Mouse (Mus musculus): ENCODE measurements around the gene Gsta4.
"Not testable (repeated sequence)": the region's sequence is repeated elsewhere in the genome, so short reads cannot be mapped to it uniquely, and the experiment has no call there.

The Gsta4 gene

DNA sequence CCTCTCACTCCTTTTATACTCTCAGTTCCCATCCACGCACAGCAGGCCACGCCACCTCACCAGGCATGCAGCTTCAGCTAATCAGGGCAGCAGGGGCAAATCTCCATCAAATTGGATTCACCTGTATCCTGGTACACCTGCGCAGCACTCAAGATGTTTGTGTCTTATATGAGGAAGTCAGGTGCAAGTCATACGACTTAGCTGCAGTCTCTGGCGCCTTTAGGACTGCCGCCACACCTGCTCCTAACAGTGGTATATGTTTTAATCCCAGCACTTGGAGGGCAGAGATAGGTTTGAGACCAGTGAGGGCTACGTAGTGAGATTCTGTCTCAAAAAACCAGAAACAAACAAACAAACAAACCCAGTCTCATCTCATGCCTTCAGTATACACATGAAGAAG lies at the start of gene Gsta4:
Gene Gsta4, plus strand, starts transcription at position 301 of the 400 bp plus-strand sequence.
- not testable (repeated sequence) for DNase-seq (ENCODE audit: low spot score)

DNA sequence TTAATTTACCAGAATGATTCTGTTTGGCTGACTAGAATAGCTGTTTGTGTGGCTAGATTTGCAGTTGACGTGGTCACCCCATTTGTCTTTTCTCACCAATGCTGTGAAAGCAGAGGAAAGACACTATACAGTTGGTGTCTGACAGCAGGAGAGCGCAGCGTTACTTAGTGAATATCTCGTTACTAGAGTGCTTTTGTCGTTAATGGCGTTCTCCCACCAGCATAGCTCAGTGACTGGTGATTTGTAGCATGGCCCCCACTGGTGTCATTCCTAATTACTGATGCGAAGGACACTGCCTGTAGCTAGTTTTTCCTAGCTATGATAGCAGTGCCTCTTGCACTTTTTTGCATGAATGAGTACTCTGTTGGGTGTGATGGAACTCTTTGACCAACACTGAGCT lies 46.9 kb upstream of the Gsta4 start:
- no peak for DNase-seq (ENCODE audit: low spot score)

DNA sequence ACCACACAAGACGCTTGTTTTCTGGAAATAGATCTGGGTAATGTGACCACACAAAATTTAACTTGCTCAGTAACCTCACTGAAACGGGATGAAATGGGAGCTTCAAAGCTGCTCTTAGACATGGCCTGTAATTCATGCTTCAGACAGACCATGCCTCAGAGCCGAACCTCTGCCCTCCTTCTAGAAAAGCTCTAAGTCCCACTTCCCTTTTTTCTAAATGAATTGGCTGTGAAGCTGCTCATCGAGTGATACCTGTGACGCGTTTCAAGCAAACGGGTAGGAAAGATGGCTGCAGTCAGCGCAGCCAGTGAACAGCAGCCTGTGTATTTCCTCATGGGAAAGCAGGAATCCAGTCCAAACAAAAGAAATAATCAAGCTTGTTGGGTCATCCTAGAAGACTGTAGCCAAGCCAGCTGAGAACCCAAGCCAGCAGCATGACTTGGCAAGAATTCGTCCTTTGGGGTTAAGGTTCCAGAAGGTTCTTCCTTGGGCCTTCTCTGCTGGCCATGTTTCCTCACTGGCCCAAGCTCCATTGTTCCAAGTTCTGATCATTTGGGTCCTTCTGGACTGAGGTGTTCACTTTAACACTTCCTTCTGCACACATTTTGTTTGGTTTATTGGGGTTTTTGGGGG lies 44.4 kb upstream of the Gsta4 start:
- no peak for DNase-seq (ENCODE audit: low spot score)

DNA sequence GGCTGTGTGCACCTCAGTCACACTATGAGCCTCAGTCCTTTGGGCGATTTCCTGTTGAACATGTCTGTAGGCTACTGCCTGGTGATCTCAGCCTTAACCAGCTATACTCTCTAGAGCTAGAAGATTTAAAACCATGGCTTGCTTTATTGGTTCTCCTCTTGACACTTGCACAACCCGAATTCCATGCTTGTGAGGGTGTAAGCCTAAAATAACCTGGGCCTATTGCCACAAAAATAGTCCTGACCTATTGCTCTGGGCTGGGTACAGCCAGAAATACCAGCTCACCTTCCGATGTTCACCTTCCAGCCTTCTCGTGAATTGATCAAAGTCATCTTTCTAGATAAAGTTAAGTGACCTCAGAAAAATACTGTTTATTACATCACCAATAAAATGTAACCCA lies 43.1 kb upstream of the Gsta4 start:
- DNase-seq (ENCODE audit: low spot score), result no peak

DNA sequence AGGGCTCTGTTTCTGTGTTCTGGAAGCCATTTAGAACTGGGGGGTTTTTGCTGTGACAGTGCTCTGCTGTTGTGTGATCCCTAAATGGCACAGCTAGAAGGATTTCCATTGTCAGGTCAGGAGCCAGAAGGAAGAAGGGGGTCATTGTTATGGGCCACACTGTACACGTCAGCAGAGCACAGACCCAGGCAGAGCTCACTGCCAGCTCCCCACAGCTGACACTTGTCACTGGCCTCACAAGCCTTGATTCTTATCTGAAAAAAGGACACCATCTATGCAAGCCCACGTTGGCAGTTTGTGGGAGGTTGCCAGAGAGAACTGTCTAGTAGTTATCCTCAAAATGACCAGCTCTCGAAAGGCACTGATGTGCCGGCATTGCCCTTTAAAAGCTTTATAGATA lies 36.5 kb upstream of the Gsta4 start:
- no peak for DNase-seq (ENCODE audit: low spot score)

DNA sequence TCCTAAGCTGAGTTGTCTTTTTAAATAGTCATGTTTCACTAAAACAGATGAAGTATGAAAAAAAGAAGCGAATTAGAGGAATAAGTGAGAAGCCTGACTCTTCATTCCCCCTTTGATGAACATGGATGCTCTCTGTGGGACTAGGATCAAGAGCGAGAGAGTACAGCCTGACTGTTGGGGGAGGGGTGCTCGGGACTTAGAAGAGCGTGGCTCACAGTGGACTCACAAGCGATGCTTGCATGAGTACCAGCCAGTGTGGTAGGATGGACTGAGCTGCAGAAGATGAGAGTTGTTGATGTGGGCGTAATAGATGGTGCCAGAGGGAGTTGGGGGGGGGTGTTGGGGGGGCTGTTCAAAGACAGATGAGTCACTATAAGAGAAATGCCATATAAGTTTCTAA lies 35.9 kb upstream of the Gsta4 start:
- no peak for DNase-seq (ENCODE audit: low spot score)

DNA sequence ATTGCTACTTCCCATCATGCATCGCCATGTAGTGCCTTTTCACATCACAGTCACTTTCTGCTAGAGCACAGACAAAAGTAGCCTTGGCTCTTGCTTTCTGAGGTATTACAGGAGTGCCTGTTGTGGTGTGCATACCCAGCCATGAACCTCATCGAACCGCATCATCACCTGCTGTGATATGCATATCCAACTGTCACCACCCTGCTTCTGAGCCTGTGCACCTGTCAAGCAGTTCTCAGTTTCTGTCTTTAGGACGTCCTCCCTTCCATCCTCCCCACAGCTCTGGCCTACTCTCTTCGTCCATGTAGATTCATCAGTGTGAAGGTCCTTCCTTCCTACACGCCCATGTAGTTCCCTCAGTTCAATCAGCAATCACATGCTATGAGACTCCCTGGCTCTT lies 34.4 kb upstream of the Gsta4 start:
- no peak for DNase-seq (ENCODE audit: low spot score)

DNA sequence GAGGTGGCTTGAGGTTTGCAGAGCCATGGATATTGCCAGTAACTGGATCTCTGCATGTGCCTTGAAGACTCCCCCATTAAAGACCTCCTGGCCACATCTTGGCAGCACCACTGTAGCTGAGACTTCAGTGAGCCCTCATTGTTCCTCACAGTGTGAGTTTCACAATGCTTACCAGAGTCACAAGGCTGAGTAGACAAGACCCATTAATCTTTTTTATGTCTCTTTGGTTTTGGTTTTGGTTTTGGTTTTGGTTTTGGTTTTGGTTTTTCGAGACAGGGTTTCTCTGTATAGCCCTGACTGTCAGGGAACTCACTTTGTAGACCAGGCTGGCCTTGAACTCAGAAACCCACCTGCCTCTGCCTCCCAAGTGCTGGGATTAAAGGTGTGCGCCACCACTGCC lies 32.8 kb upstream of the Gsta4 start:
- not testable (repeated sequence) for DNase-seq (ENCODE audit: low spot score)

DNA sequence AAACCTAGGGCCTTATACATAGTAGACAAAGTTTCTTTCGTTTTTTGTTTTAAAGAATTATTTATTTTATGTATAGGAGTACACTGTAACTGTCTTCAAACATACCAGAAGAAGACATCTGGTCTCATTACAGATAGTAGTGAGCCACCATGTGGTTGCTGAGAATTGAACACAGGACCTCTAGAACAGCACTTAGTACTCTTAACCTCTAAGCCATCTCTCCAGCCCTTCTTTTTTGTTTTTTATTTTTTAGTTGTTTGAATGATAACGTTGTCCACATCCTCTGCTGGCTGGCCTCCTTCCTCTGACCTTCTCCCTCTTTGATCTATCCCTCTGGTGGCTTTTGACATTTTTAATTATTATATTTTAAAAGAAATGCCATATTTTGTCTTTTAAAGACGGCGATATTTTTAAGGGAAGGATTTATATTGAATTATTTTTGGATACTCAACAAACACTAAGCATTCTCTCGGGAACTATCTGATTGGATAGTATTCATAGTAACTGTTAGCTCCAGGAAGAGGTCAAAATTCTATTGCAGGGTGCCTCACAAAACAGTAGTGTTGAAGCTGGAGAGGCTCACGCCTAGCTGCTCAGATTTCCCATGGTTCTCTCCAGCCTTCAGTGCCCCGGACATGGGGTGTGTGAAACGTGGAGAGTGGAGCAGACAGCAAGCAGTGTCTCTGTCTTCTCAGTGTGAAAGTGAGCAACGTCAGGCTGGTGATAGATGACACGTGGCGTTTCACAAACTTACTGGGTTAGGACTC lies 28.2 kb upstream of the Gsta4 start:
- no peak for DNase-seq (ENCODE audit: low spot score)

DNA sequence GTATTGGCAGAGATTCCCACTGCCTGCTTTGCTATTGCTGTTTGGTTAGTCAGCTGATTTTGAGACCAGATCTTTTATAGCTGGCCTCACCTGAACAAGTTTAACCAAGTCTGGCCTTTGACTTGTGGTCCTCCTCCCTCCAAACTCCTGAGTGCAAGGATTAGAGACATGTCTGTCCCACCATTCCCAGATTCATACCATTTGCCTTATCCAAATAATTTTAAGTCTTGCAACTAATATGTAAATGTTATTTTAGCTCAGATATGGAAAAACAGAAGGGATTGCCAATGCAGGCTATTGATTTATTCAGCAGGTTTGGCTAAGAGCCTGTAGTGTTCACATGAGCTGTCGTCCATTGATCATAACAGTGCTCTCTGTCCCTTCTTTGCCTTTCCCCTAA lies 25.4 kb upstream of the Gsta4 start:
- DNase-seq (ENCODE audit: low spot score), result no peak

DNA sequence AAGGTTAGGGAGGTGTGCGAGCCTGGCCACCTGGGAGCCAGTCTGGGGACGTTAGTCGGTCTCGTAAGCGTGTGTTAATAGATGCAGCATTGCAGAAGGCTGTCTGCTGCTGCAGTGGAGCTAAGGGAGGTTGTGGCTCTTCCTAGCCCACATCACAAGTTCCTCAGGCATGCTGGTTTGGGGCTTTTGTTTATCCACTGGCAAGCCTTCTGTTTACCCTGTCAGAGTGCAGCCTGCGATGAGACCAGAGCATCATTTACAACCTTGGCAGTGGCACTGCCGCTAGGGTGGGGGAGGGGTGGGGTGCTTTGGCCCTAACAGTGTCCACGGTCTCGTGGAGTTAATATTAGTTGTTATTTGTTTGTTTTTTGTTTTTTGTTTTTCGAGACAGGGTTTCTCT lies 19.3 kb upstream of the Gsta4 start:
- DNase-seq (ENCODE audit: low spot score), result no peak

DNA sequence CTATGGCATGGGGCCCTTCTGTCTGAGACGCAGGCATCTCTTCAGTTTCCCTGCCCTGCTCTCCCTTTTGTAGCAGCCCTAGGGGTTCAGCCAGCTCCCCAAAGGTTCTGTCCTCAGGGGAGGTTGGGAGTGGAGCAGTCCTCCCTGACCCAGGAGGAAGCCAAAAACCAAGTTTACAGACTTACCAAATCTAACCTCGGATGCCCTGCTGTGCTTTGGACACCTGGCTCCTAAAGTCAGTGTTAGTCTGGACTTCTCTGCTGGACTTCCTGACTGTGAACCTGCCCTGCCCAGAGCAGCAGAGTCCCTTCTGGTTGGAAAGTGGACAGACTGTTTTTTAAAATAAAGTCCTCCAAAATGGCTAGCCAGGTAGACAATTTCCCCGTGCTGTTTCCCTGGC lies 17.8 kb upstream of the Gsta4 start:
- DNase-seq (ENCODE audit: low spot score), result no peak

DNA sequence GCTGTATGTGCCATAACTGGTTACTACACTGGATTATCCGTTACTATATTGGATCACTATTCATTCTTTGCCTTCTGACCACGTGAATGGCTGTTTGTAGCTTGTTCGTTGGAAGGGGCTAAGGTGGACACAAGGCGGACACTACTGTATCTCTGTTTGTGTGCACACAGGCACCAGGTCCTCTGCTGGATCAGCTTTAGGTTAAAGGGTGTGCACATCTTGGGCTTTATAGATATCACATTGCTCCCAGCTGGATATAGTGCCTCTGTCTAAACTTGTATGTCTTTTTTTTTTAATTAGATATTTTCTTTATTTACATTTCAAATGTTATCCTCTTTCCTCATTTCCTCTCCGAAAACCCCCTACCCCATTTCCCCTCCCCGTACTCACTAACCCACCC lies 17.1 kb upstream of the Gsta4 start:
- no peak for DNase-seq (ENCODE audit: low spot score)

DNA sequence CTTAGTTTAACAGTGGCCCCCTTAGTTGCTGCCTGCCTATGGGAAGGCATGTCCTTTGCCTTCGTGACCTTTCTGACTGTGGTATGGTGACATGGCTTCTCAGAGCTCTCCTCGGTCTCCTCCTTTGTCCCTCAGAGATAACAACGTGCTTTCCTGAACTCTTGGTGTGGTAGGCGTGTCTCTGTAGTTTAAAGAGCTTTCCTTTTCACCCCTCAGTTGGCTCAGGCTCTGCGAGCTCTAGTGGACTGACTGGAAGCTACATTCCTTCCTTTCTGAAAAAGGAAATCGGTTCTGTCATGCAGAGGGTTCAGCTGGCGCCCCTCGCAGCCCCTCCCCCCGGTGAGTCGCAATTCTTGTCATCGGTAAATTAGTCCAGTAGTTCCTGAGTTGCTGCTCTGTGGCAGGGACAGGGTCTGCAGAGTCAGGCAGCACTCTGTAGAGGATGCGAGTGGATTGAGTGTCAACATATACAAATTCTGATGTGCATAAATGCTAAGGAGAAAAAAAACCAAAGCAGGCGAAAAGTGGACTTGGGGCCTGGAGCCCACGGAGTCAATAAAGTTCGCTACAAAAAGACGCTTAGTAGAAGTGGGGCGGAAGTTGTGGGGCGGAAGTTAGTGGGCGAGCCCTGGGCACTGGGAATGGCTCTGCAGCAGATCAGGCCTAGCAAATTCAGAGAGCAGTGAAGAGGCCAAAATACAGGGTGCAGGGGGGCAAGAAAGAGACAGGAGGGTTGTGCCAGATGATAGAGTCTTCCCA lies 15.7 kb upstream of the Gsta4 start:
- no peak for DNase-seq (ENCODE audit: low spot score)

DNA sequence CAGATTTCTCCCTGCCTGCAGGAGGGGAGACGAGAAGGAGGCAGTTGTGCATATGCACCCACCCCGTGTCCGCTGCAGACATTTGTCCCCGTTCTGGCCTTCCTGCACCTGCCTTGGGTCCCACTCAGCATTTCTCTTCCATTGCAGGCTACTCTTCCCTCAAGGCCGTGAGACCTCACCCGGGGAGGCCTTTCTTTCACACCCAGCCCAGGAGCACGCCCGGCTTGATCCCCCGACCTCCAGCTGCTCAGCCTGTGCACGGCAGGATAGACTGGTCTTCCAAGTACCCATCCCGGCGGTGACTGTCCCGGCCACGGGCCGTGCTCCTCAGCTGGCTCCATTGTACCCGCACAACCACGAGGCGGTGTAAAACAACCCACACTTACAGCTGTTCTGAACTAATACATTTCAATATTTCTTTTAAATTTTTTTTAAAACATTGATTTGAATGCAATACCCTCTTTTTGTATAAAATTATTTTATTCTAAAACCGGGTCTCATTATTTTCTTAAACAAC lies 15.1 kb upstream of the Gsta4 start:
- no peak for DNase-seq (ENCODE audit: low spot score)

DNA sequence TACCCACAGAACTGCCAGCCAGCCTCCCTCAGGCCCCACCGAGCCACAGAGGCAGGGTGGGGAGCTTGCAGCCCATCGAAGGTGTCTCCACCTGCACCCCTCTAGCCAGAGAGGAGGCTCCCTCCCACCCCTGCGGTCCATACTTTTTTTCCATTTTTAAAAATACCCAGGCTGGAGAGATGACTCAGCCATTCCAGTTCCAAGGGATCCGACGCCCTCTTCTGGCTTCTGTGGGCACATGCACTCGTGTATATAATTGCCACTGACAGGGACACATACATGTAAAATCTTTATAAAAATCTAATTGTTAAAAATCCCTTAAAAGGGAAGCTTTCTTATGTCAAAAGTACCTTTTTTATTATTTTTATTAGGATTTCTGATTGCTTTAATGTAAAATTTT lies 13.7 kb upstream of the Gsta4 start:
- no peak for DNase-seq (ENCODE audit: low spot score)

DNA sequence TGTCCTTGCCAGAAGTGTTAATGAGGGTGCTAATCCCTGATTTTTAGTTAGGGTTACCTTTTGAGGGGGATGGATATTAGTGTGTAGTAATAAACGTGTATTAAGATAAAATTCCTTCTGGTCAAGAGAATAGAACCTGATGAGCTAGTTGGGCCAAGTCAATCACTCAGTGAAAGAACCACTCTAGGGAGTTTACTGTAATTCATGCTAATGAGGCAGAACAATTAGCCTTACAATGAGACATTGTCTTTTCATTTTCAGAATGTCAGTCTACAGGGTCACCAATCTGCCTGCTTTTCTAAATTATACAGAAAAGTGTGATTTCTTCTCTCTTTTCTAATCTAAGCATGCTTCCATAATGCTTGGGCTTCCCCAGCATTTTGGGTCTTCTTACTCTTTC lies 8.6 kb upstream of the Gsta4 start:
- no peak for DNase-seq (ENCODE audit: low spot score)

DNA sequence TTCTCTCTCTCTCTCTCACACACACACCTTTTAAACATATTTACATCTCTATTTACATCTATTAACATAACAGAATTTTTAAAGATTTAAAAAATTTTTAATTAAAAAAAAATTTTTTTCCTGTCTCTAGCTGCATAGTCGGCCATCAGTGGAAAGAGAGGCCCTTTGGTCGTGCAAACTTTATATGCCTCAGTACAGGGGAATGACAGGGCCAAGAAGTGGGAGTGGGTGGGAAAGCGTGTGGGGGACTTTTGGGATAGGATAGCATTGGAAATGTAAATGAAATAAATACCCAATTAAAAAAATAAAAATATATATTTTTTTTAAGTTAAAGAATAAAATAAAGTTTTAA lies 7.7 kb upstream of the Gsta4 start:
- DNase-seq (ENCODE audit: low spot score), result not testable (repeated sequence)

DNA sequence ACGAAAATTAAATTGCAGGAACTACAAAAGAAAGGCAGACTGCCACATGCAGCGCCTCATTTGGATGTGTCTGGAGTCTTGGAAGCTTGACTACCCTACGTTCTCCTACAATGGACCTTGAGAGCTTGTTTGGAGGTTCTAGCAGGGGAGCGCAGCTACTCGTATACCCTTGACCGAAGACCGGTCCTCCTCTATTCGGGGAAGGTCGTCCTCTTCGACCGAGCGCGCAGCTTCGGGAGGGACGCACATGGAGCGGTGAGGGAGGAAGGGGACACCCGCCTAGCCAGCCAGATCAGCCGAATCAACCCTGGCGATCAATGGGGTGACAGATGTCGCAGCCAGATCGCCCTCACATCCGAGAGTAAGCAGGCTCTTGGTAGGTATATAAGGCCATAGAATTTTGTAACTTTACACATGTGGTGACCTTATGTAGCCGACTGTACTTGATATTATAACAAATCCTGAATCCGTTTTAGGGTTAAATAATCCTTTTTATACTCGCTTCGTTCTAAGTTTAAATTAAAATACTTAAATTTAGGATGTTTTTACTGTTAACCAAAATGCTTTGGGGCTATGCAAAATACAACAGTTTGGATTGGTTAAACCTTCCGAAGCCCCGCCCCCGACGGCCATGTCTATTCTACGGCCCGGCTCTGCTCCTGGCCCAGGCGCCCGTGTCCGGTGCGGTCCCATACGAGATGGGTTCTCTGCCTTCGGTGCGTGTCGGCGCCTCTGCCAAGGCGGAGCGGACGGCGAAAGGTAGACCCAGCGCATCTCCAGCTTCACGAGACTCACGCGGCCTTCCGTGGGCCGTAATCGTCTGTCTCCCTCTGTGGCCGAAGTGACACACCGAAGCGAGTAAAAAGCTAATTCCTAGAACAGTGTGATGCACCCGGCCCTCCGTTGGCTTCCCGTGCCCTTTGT lies 7.0 kb upstream of the Gsta4 start:
- DNase-seq (ENCODE audit: low spot score), result peak; percentile 95

DNA sequence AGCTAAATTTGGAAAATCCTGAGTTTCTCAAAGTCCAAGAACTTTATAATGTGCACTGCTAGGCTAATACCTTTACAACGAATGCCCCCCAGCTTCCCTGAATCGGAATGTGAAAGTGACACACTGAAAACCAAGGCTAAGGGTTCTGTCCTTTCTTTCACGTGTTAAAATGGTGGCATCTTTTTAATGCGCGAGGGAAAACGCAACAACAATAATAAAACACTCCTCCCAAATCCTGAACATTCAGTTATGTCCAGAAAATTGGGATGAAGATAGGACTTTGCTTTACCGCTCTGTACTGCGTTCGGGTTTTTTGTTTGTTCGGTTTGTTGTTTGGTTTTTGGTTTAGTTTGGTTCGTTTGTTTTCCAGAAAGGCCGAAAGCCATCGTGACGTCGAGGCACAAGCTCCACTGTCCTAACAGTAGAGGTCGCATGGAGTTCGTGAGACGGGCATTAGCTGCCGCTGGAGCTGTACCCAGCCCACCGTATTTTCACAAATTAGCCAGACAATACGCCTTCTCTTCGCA lies 6.3 kb upstream of the Gsta4 start:
- DNase-seq (ENCODE audit: low spot score), result peak; percentile 57

DNA sequence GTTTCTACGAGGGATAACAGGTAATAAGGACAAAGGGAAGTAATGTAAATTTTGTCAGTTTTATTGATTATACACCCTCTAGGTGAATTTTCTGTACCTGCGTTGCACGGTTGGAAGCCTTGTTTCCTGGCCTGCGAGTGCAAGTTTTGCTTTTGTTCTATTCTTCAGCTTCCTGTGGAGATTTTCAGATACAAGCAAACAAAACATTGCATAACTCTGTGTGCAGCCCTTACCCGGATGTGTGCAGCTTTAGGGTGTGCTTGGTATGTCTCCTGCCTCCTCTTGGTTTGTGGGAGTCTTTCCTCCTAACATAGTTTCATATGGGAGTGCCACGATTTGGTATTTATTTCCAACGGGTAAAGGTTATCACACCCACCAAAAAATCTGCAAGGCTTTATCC lies 5.7 kb upstream of the Gsta4 start:
- DNase-seq (ENCODE audit: low spot score), result no peak

DNA sequence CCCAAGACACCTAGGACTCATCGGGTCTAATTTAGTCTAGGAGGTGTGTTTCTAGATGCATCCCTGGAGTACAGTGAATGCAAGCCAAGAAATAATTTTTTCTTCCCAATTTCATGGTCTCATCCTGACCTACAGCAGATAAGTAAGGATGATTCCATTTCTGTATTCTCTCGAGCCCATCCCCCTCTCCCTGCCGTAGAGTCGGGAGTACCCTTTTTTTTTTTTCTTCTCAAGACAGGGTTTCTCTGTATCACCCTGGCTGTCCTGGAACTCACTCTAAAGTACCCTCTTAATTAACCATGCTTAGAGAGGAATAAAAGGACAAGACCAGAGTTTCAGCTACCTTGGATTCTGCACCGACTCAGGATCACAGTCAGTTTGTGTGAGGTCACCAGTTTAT lies 4.4 kb upstream of the Gsta4 start:
- DNase-seq (ENCODE audit: low spot score), result no peak

All from ovary, postnatal 36 days (tissue).